Mouse (Mus musculus) stomach, postnatal 0 days (tissue): ENCODE measurements around the gene Klf5. TPM values are rescaled to one million over a fixed set of nuclear protein-coding genes. Genes with fewer than 3 reads are reported as not detected.

Experiments
- ATAC-seq: fragments of 200-750 bp; cut with Nextera tagmentation; 2 replicates; pipeline ENCODE4 v1.8.0; 2017; ENCODE audit not compliant: low FRiP score, low TSS enrichment
- DNase-seq: peaks from one replicate; pipeline ENCODE4 v3.0.0-alpha.2; 2016; ENCODE audit warnings: low spot score
- H3K27ac ChIP-seq: fragments of 300-500 bp; sonication (generic); replicated peaks from 2 replicates; pipeline ENCODE4 v1.5.1; 2014; ENCODE audit warnings: mild to moderate bottlenecking, control low read depth
- H3K27me3 ChIP-seq: fragments of 300-500 bp; sonication (generic); 2 replicates; pipeline ENCODE4 v1.6.1; 2014; ENCODE audit warnings: low read length; ENCODE audit not compliant: control insufficient read depth, insufficient read depth
- H3K36me3 ChIP-seq: fragments of 300-500 bp; sonication (generic); 2 replicates; pipeline ENCODE4 v1.6.1; 2014; ENCODE audit warnings: low read length, mixed read lengths; ENCODE audit not compliant: control insufficient read depth, insufficient read depth
- H3K4me1 ChIP-seq: fragments of 300-500 bp; sonication (generic); replicated peaks from 2 replicates; pipeline ENCODE4 v1.6.1; 2014; ENCODE audit warnings: antibody characterized with exemption; ENCODE audit not compliant: control insufficient read depth, insufficient read depth
- H3K4me2 ChIP-seq: fragments of 300-500 bp; sonication (generic); replicated peaks from 2 replicates; pipeline ENCODE4 v1.6.1; 2014; ENCODE audit warnings: low read depth, mild to moderate bottlenecking, control low read depth, moderate library complexity
- H3K4me3 ChIP-seq: fragments of 300-500 bp; sonication (generic); 2 replicates; pipeline ENCODE4 v1.5.1; 2014; ENCODE audit warnings: low read depth, low read length, control low read depth
- H3K9ac ChIP-seq: fragments of 300-500 bp; sonication (generic); 2 replicates; pipeline ENCODE4 v1.6.1; 2014; ENCODE audit warnings: mild to moderate bottlenecking, low read length, control low read depth, mixed read lengths
- H3K9me3 ChIP-seq: fragments of 300-500 bp; sonication (generic); 2 replicates; pipeline ENCODE4 v1.6.1; 2016; ENCODE audit warnings: low read length; ENCODE audit not compliant: control insufficient read depth
- CTCF ChIP-seq: IDR thresholded peaks from 2 replicates; pipeline ENCODE4 v1.5.1; 2016; ENCODE audit warnings: antibody characterized with exemption, low read depth, mild to moderate bottlenecking, moderate library complexity
- EP300 ChIP-seq: optimal IDR thresholded peaks from 2 replicates; pipeline ENCODE3; 2016; ENCODE audit warnings: antibody characterized with exemption
- WGBS: fragments of 180-500 bp; shearing (Covaris S2); extraction: QIAGEN DNeasy Blood & Tissue Kit; methylation state at CpG from one replicate; pipeline ENCODE4 v1.1.7; 2014; 5-methylcytosine and 5-hydroxymethylcytosine counted together
- polyA plus RNA-seq: library from polyadenylated mRNA; unstranded; fragments of >200 nt; fragmentation: Nextera tagmentation; extraction: Ambion mirVana; gene quantifications from 2 replicates; pipeline ENCODE4 v1.2.1, GENCODE M21; 2015

Gene Klf5
- polyA plus RNA-seq, 1 experiment from 2014 or later: 101 TPM

- Histone ChIP-seq H3K4me3 (no peak overlapping the region), H3K4me1 (no peaks in the 10 kb centered on the region), H3K27ac (no peak overlapping the region), H3K9me3 (no peaks in the 10 kb centered on the region), H3K36me3 (0 out of 2 replicates have a peak, but pooled peaks cover 4% of the 10 kb centered on the region), H3K9ac (no peak overlapping the region), H3K27me3 (no peaks in the 10 kb centered on the region), H3K4me2 (no peak overlapping the region)
- DNase-seq (no peak), ATAC-seq (peak; percentile 39; the same call in 1 of the 2 replicates)
- TF ChIP-seq EP300: no peak
- no peak for TF ChIP-seq CTCF
- WGBS: 92% methylated on average over 4 of the region's 4 CpGs
These were observed 17.8 kb downstream of the Klf5 start for GRCm38 (mm10) chr14:99316275-99316674.

DNA sequence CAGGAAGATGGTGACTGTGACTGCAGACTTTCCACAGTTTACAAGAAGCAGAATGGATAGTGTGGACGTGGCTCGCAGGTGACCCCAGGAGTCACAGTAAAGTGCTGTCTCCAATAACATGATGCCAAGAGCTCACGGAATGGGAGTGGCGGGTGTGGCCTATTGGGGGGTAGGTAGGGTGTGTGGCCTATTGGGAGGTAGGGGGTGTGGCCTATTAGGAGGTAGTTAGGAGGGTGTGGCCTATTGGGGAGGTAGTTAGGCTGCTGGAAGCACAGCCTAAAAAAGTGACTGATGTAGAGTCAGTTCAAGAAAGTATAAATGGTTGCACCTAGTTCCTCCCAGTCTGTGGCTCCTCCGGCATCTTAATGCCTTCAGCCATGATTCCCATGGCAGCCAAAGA lies 22.2 kb downstream of the Klf5 start:
- 77% methylated on average over 5 of the region's 5 CpGs for WGBS

DNA sequence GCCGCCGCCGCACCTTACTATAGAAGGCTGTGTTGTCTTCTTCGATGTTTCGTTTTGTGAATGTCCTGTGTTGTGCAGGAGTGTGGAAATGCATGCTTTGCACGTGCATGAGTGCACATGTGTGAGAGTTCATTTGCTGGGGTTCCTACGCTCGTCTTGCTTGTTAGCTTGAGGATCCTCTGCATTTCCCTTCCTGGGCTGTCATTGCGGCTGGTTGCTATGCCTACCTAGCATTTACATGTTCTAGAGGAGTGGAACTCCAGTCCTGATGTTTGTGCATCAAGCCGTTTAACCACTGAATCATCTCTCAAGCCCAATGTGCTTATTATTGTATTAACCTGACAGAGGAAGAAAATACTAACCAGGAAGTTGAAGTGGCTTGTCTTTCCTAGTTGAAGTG lies 24.9 kb downstream of the Klf5 start:
- no peaks in the 10 kb centered on the region for H3K9me3 ChIP-seq
- no peak overlapping the region for H3K4me3 ChIP-seq
- 90% methylated on average over 10 of the region's 10 CpGs for WGBS
- no peaks in the 10 kb centered on the region for H3K4me1 ChIP-seq
- no peaks in the 10 kb centered on the region for H3K27me3 ChIP-seq
- DNase-seq: no peak
- no peak for ATAC-seq
- H3K36me3 ChIP-seq: no peaks in the 10 kb centered on the region
- H3K4me2 ChIP-seq: no peak overlapping the region
- no peak overlapping the region for H3K9ac ChIP-seq
- no peak overlapping the region for H3K27ac ChIP-seq
- no peak for TF ChIP-seq CTCF
- no peak for TF ChIP-seq EP300

More for the DNA sequence above, 22.2 kb downstream of the Klf5 start:
- Histone ChIP-seq H3K4me3 (no peak overlapping the region), H3K4me1 (no peaks in the 10 kb centered on the region), H3K36me3 (no peaks in the 10 kb centered on the region), H3K9ac (no peak overlapping the region), H3K27me3 (no peaks in the 10 kb centered on the region), H3K4me2 (no peak overlapping the region), H3K9me3 (no peaks in the 10 kb centered on the region), H3K27ac (no peak overlapping the region)
- ATAC-seq (0 out of 2 replicates have a peak, but pooled peaks have one; percentile 25), DNase-seq (no peak)
- TF ChIP-seq EP300: no peak
- no peak for TF ChIP-seq CTCF

- Histone ChIP-seq H3K4me1 (no peaks in the 10 kb centered on the region), H3K4me2 (no peak overlapping the region), H3K4me3 (no peak overlapping the region), H3K27me3 (no peaks in the 10 kb centered on the region), H3K9me3 (no peaks in the 10 kb centered on the region), H3K27ac (no peak overlapping the region; the same call in 1 of the 2 replicates), H3K36me3 (no peaks in the 10 kb centered on the region), H3K9ac (no peak overlapping the region)
- WGBS: 57% methylated on average over 4 of the region's 4 CpGs
- ATAC-seq: 0 out of 2 replicates have a peak, but pooled peaks have one; percentile 50
- TF ChIP-seq CTCF (no peak), EP300 (no peak)
- no peak for DNase-seq
These were observed 26.0 kb downstream of the Klf5 start for GRCm38 (mm10) chr14:99324523-99324922.

DNA sequence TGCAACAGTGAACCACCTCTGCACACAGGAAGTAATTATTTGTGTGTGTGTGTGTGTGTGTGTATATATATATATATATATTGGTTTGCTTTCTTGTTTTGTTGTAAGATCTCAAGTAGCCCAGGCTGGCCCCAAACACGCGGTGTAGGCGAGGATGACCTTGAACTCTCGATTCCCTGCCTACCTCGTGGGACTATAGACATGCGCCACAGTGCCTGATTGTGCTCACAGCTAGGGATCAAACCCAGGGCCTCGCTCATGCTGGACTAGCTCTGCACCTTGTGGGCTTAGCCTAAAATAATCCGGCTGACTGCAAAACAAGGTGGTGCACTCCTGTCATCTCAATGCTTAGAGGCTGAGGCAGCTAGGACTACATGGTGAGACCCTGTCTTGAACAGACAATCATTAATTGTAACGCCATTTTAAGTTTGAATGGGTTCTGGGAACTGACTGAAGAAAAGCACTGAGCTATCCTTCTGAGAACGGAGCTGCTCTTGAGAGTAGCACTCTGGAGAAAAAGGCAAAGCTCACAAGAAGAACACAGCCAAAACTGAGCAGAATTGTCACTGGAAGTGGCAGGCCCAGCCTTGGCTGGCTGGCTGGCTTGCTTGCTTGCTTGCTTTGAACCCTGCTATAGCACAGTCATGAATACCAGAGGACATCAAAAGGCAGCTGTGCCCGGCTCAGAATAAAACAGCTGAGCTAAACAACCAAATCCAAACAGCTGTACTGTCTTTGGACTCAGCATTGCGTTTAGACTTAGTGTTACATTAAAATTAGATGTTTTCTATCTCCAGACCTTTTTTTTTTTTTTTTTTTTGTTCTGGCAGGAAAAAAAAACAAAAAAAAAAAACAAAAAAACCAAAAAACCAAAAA lies 27.3 kb downstream of the Klf5 start:
- Histone ChIP-seq H3K9me3 (no peaks in the 10 kb centered on the region), H3K9ac (no peak overlapping the region), H3K4me3 (no peak overlapping the region), H3K4me2 (no peak overlapping the region), H3K36me3 (no peaks in the 10 kb centered on the region), H3K27ac (no peak overlapping the region), H3K27me3 (no peaks in the 10 kb centered on the region), H3K4me1 (no peaks in the 10 kb centered on the region)
- ATAC-seq (no peak), DNase-seq (no peak)
- no peak for TF ChIP-seq EP300
- TF ChIP-seq CTCF: no peak
- WGBS: 80% methylated on average over 12 of the region's 12 CpGs

- DNase-seq (no peak), ATAC-seq (peak; percentile 81)
- H3K4me2 ChIP-seq: no peak overlapping the region
- TF ChIP-seq CTCF (no peak; the same call in 1 of the 2 replicates), EP300 (peak; percentile 40)
- H3K27me3 ChIP-seq: no peaks in the 10 kb centered on the region
- WGBS: 49% methylated on average over 3 of the region's 3 CpGs
- H3K9ac ChIP-seq: no peak overlapping the region
- no peak overlapping the region for H3K27ac ChIP-seq
- no peak overlapping the region for H3K4me3 ChIP-seq
- H3K4me1 ChIP-seq: no peaks in the 10 kb centered on the region
- no peaks in the 10 kb centered on the region for H3K36me3 ChIP-seq
- H3K9me3 ChIP-seq: no peaks in the 10 kb centered on the region
These were observed 38.1 kb downstream of the Klf5 start for GRCm38 (mm10) chr14:99336598-99336997.
